Mouse (Mus musculus): ENCODE data around the gene Dnajc8. TPM values are rescaled to one million over a fixed set of nuclear protein-coding genes. Genes with fewer than 3 reads are reported as not detected.

Dnajc8 gene
- 10 to 100 TPM; 85.4 to 90.8 TPM for total RNA-seq (2021)
- long read RNA-seq, experiment 1, transcript Dnajc8-202 (9 exons, 1,401 nt), result major isoform, 161 of 189 reads
- long read RNA-seq, experiment 1, partial matches to known transcripts, result 7 of 189 reads
- long read RNA-seq, experiment 1, other reads (novel, unspliced or antisense), result 20 of 189 reads
- long read RNA-seq, experiment 2, transcript Dnajc8-202 (9 exons, 1,401 nt), result major isoform, 131 of 150 reads
- long read RNA-seq, experiment 2, partial matches to known transcripts, result 8 of 150 reads
- long read RNA-seq, experiment 2, other reads (novel, unspliced or antisense), result 10 of 150 reads

- DNase-seq (ENCODE audit: low spot score in 2 of 2), result peak; percentile 94 to 96
These were observed at the start of gene Dnajc8 for GRCm38 (mm10) chr4:132535406-132536121. Gene Dnajc8, plus strand, starts transcription at chr4:132535550.

- DNase-seq (ENCODE audit: low spot score in 2 of 2), result no peak
These were observed 46.8 kb upstream of the Dnajc8 start for GRCm38 (mm10) chr4:132488521-132488920.

- no peak for DNase-seq (ENCODE audit: low spot score in 2 of 2)
These were observed 46.4 kb upstream of the Dnajc8 start for GRCm38 (mm10) chr4:132488976-132489375.

- no peak for DNase-seq (ENCODE audit: low spot score in 2 of 2)
These were observed 44.9 kb upstream of the Dnajc8 start for GRCm38 (mm10) chr4:132490273-132491010.

- no peak for DNase-seq (ENCODE audit: low spot score in 2 of 2)
These were observed 44.3 kb upstream of the Dnajc8 start for GRCm38 (mm10) chr4:132491057-132491456.

GRCm38 (mm10) chr4:132491748-132492147 lies 43.6 kb upstream of the Dnajc8 start:
- no peak for DNase-seq (ENCODE audit: low spot score in 2 of 2)

- DNase-seq (ENCODE audit: low spot score in 2 of 2), result no peak
These were observed 42.9 kb upstream of the Dnajc8 start for GRCm38 (mm10) chr4:132492178-132493060.

GRCm38 (mm10) chr4:132494271-132494918 lies 41.0 kb upstream of the Dnajc8 start:
- DNase-seq (ENCODE audit: low spot score in 2 of 2), result no peak

- DNase-seq (ENCODE audit: low spot score in 2 of 2), result no peak
These were observed 33.7 kb upstream of the Dnajc8 start for GRCm38 (mm10) chr4:132501639-132502038.

- no peak for DNase-seq (ENCODE audit: low spot score in 2 of 2)
These were observed 32.0 kb upstream of the Dnajc8 start for GRCm38 (mm10) chr4:132503344-132503743.

GRCm38 (mm10) chr4:132505034-132505738 lies 30.2 kb upstream of the Dnajc8 start:
- no peak for DNase-seq (ENCODE audit: low spot score in 2 of 2)

GRCm38 (mm10) chr4:132505800-132506199 lies 29.6 kb upstream of the Dnajc8 start:
- DNase-seq (ENCODE audit: low spot score in 2 of 2), result no peak

- DNase-seq (ENCODE audit: low spot score in 2 of 2), result no peak
These were observed 29.1 kb upstream of the Dnajc8 start for GRCm38 (mm10) chr4:132506250-132506649.

- DNase-seq (ENCODE audit: low spot score in 2 of 2), result no peak
These were observed 28.1 kb upstream of the Dnajc8 start for GRCm38 (mm10) chr4:132507210-132507609.

- peak; percentile 41 to 58 for DNase-seq (ENCODE audit: low spot score in 2 of 2)
These were observed 25.6 kb upstream of the Dnajc8 start for GRCm38 (mm10) chr4:132509621-132510296.

- peak; percentile 97 to 98 for DNase-seq (ENCODE audit: low spot score in 2 of 2)
These were observed 25.0 kb upstream of the Dnajc8 start, which contains the start of gene Sesn2 for GRCm38 (mm10) chr4:132510352-132510798. Gene Sesn2, minus strand, starts transcription at chr4:132510501.

- no peak for DNase-seq (ENCODE audit: low spot score in 2 of 2)
These were observed 23.3 kb upstream of the Dnajc8 start for GRCm38 (mm10) chr4:132512080-132512479.

GRCm38 (mm10) chr4:132513395-132514273 lies 21.7 kb upstream of the Dnajc8 start:
- no peak for DNase-seq (ENCODE audit: low spot score in 2 of 2)

Data from left cerebral cortex, adult 18-20 months (tissue).